Mouse (Mus musculus) stomach, embryonic 14.5 days (tissue): ENCODE data around the gene Rec8. TPM values are rescaled to one million over a fixed set of nuclear protein-coding genes. Genes with fewer than 3 reads are reported as not detected.

ENCODE experiments used
- ATAC-seq: fragments of 200-750 bp; cut with Nextera tagmentation; 2 replicates; pipeline ENCODE4 v1.8.0; 2017; ENCODE audit warnings: low read depth, moderate TSS enrichment; ENCODE audit not compliant: insufficient number of reproducible peaks, insufficient read depth, low FRiP score
- H3K27ac ChIP-seq: fragments of 300-500 bp; sonication (generic); 2 replicates; pipeline ENCODE4 v1.5.1; 2014; ENCODE audit warnings: mild to moderate bottlenecking, low read length, moderate library complexity, mixed read lengths
- H3K27me3 ChIP-seq: fragments of 300-500 bp; sonication (generic); 2 replicates; pipeline ENCODE4 v1.6.1; 2014; ENCODE audit warnings: low read length, control low read depth, mixed read lengths; ENCODE audit not compliant: control insufficient read depth, insufficient read depth
- H3K36me3 ChIP-seq: fragments of 300-500 bp; sonication (generic); 2 replicates; pipeline ENCODE4 v1.6.1; 2014; ENCODE audit warnings: mild to moderate bottlenecking, control low read depth, low read length, moderate library complexity, mixed read lengths; ENCODE audit not compliant: control insufficient read depth, insufficient read depth
- H3K4me1 ChIP-seq: fragments of 300-500 bp; sonication (generic); 2 replicates; pipeline ENCODE4 v1.6.1; 2014; ENCODE audit warnings: low read length, control low read depth, mixed read lengths; ENCODE audit not compliant: control insufficient read depth, insufficient read depth
- H3K4me2 ChIP-seq: fragments of 300-500 bp; sonication (generic); replicated peaks from 2 replicates; pipeline ENCODE4 v1.6.1; 2014; ENCODE audit warnings: low read depth, low read length, control low read depth
- H3K4me3 ChIP-seq: fragments of 300-500 bp; sonication (generic); 2 replicates; pipeline ENCODE4 v1.5.1; 2014; ENCODE audit warnings: low read depth, low read length, control low read depth
- H3K9ac ChIP-seq: fragments of 300-500 bp; sonication (generic); replicated peaks from 2 replicates; pipeline ENCODE4 v1.6.1; 2014; ENCODE audit warnings: low read depth, mild to moderate bottlenecking, control low read depth, low read length, moderate library complexity, mixed read lengths
- H3K9me3 ChIP-seq: fragments of 300-500 bp; sonication (generic); 2 replicates; pipeline ENCODE4 v1.6.1; 2016; ENCODE audit warnings: low read depth, low read length, control low read depth; ENCODE audit not compliant: control insufficient read depth
- WGBS: fragments of 180-500 bp; shearing (Covaris S2); extraction: QIAGEN DNeasy Blood & Tissue Kit; methylation state at CpG from one replicate; pipeline ENCODE4 v1.1.7; 2014; 5-methylcytosine and 5-hydroxymethylcytosine counted together
- polyA plus RNA-seq: library from polyadenylated mRNA; unstranded; fragments of >200 nt; fragmentation: Nextera tagmentation; extraction: Ambion mirVana; gene quantifications from 2 replicates; pipeline ENCODE4 v1.2.1, GENCODE M21; 2014

Gene Rec8
- polyA plus RNA-seq, 1 experiment from 2014 or later, result 10.9 TPM

DNA sequence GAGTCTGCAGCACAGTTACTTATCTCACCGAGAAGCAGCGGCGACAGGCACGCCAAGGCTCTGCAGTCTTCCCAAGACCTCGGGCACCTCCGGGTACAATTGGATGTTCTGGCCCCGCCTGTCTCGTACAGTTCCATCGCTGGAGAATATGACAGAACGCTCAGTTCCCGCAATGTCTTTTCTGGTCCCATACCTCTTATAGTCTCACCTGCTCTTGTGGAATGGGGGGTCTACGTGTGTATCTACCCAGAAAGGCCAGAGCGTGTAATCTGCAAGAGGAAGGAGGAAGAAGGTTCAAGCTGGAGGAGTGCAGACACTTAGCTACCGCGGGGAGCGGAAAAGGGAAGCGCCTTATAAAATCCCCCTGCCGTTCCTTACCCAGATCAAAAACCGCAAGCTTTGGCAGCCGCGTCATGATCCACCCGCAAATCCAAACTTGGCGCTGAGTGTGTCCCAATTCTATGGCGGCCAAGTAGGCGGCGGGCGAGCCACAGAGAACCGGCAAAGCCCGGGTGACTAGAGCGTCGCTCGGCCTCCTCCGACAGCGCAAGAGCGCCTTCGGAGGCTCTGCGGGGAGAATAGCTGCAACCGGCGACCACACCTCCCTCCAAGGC is 42.2 kb downstream of the Rec8 start, which contains the start of gene Mdp1:
Gene Mdp1 (minus strand): TSS at position 549 of the 614 bp plus-strand sequence.
- no peaks in the 10 kb centered on the region for H3K9me3 ChIP-seq
- under 1% methylated on average over 39 of the region's 39 CpGs for WGBS
- peaks cover 28% of the 10 kb centered on the region for H3K36me3 ChIP-seq
- H3K4me1 ChIP-seq, result 0 out of 2 replicates have a peak, but pooled peaks cover 6% of the 10 kb centered on the region
- peak within 1 kb of the TSS; percentile 54 for H3K4me2 ChIP-seq
- peak within 1 kb of the TSS; percentile 84 for H3K4me3 ChIP-seq
- peak within 1 kb of the TSS; percentile 69 for H3K9ac ChIP-seq
- H3K27ac ChIP-seq, result peak within 1 kb of the TSS; percentile 61; the same call in 1 of the 2 replicates
- ATAC-seq, result peak; percentile 92
- no peaks in the 10 kb centered on the region for H3K27me3 ChIP-seq

DNA sequence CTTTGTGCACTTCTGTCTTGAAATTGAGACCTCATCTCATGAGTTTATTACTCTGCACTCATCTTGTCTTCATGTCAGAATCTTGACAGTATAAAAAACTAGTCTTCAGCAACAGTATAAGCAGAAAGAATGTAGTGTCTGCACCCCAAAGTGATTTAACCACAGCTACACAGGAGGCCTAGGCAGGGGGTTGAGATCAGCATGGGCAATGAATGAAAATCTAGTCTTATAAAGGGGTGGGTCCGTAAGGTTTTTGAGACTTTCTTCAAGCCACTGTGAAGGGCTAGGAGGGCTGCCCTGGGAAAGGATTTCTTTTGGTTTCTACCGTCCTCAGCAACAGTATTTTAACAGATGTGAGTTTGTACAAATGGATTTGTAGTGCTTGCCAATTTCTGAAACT is 42.8 kb downstream of the Rec8 start:
- Histone ChIP-seq H3K4me3 (peak overlapping the region; percentile 84), H3K9ac (no peak overlapping the region), H3K36me3 (peaks cover 28% of the 10 kb centered on the region), H3K4me1 (0 out of 2 replicates have a peak, but pooled peaks cover 6% of the 10 kb centered on the region), H3K4me2 (peak overlapping the region; percentile 54), H3K27ac (no peak overlapping the region), H3K9me3 (no peaks in the 10 kb centered on the region), H3K27me3 (no peaks in the 10 kb centered on the region)
- no peak; the same call in 1 of the 2 replicates for ATAC-seq
- 44% methylated on average over 2 of the region's 2 CpGs for WGBS

DNA sequence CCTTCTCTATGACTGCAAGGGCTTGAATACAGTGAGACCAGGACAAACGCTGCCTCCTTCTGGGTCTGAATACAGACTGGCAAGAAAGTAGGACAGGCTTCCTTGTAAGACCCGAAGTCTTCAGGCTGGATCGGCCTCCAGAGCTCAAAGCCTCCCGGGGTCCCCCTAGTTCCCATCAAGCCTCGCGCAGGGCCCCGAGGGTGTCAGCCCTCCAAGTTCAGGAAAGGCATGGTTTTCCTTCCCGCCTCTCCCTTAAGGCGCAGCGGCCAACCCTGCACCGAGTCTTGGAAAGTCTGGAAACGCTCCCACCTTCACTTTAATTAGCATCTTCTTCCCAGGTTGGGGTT is 53.6 kb downstream of the Rec8 start:
- H3K9me3 ChIP-seq, result no peaks in the 10 kb centered on the region
- H3K36me3 ChIP-seq, result peaks cover 23% of the 10 kb centered on the region
- peak; percentile 28 for ATAC-seq
- H3K4me2 ChIP-seq, result peak overlapping the region; percentile 85
- H3K27me3 ChIP-seq, result no peaks in the 10 kb centered on the region
- H3K27ac ChIP-seq, result peak overlapping the region; percentile 70; the same call in 1 of the 2 replicates
- 0 out of 2 replicates have a peak, but pooled peaks cover 9% of the 10 kb centered on the region for H3K4me1 ChIP-seq
- WGBS, result under 1% methylated on average over 12 of the region's 12 CpGs
- H3K4me3 ChIP-seq, result peak overlapping the region; percentile 83
- peak overlapping the region; percentile 64 for H3K9ac ChIP-seq

DNA sequence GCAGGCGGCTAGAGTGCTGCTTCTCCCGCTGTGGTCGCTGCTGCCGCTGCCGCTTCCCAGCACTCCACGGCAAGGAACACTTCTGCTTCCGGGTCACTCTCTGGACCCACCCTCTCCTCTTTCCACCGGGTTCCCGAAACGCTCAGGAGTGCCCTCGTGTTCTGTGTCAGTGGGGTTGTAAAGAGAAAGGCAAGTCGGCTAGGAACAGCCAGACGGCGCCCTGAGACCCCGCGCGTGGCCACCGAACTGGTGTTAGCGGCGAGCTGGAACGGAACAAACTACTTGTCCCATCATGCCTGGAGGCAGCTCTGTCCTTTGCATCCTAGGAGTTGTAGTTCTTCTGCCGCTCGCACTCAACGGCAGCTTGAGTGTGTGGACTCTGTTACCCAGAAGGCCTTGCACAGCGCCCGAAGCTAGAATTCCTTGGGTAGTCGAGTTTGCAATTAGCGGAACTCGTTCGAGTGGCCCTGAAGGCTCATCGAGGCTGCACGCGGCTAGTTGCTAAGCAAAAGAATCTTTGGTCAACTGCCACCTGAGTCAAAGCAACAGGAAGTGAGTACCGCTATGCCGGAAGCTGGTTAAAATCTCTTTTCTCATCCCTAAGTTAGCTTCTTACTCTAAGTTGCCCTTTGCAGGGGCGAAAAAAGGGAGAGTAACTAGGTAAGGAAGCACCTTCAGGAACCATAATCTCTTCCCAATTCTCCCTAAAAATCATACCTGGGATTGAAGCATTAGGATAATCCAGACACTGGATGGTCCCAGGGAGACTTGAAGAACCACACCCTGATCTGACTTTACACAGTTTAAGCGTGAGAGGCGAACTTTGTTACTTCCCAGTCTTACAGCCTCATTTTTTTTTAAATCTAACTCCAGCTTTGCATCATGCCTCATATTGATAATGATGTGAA is 54.2 kb downstream of the Rec8 start, which contains the start of the genes Gmpr2 and Nedd8:
Gene Gmpr2 (plus strand): TSS at position 109 of the 908 bp plus-strand sequence.
Gene Nedd8 (minus strand): TSS at position 292 of the 908 bp plus-strand sequence.
- peak within 1 kb of the TSS; percentile 64 for H3K9ac ChIP-seq
- peak within 1 kb of the TSS; percentile 70; the same call in 1 of the 2 replicates for H3K27ac ChIP-seq
- peaks cover 25% of the 10 kb centered on the region for H3K36me3 ChIP-seq
- ATAC-seq, result peak; percentile 96
- peak within 1 kb of the TSS; percentile 85 for H3K4me2 ChIP-seq
- H3K4me1 ChIP-seq, result 0 out of 2 replicates have a peak, but pooled peaks cover 9% of the 10 kb centered on the region
- under 1% methylated on average over 38 of the region's 38 CpGs for whole genome bisulfite sequencing
- peak within 1 kb of the TSS; percentile 83 for H3K4me3 ChIP-seq
- no peaks in the 10 kb centered on the region for H3K9me3 ChIP-seq
- no peaks in the 10 kb centered on the region for H3K27me3 ChIP-seq

DNA sequence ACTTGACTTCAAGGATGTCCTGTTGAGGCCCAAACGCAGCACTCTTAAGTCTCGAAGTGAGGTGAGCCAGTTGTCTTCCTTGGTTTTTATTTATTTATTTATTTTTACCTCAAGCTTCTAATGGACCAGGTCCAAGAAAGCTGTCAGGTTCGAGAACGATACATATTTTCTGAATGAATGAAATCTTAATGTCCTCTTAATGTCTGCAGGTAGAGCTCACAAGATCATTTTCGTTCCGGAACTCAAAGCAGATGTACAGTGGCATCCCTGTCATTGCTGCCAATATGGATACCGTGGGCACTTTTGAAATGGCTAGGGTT is 54.9 kb downstream of the Rec8 start:
- H3K9ac ChIP-seq, result peak overlapping the region; percentile 64; the same call in 1 of the 2 replicates
- WGBS, result 73% methylated on average over 7 of the region's 7 CpGs
- peak overlapping the region; percentile 83 for H3K4me3 ChIP-seq
- H3K27me3 ChIP-seq, result no peaks in the 10 kb centered on the region
- H3K27ac ChIP-seq, result no peak overlapping the region
- H3K36me3 ChIP-seq, result peaks cover 31% of the 10 kb centered on the region
- no peaks in the 10 kb centered on the region for H3K9me3 ChIP-seq
- ATAC-seq, result no peak
- peak overlapping the region; percentile 66 for H3K4me2 ChIP-seq
- 0 out of 2 replicates have a peak, but pooled peaks cover 9% of the 10 kb centered on the region for H3K4me1 ChIP-seq

Other genes with a start within 250 kb of the Rec8 start
- gene Dhrs4, start 139.3 kb upstream of the Rec8 start, polyA plus RNA-seq, result 49.7 and 62.4 TPM in 2 replicates
- 3.9 and 4.4 TPM in 2 replicates for gene Carmil3, start 127.4 kb upstream of the Rec8 start, polyA plus RNA-seq
- gene Cpne6, start 107.6 kb upstream of the Rec8 start, polyA plus RNA-seq, result 0.19 and 0.24 TPM in 2 replicates
- gene Nrl, start 93.1 kb upstream of the Rec8 start, polyA plus RNA-seq, result not detected in 2 replicates
- gene Pck2, start 77.8 kb upstream of the Rec8 start, polyA plus RNA-seq, result 43.4 and 44.0 TPM in 2 replicates
- gene Dcaf11, start 58.0 kb upstream of the Rec8 start, polyA plus RNA-seq, result 67.6 and 69.6 TPM in 2 replicates
- gene A730061H03Rik, start 57.6 kb upstream of the Rec8 start, polyA plus RNA-seq, result 0.91 and 1.2 TPM in 2 replicates
- 0.61 TPM in 1 of 2 replicates, not detected in the other for gene Fitm1, start 42.4 kb upstream of the Rec8 start, polyA plus RNA-seq
- 161 and 170 TPM in 2 replicates for gene Psme1, start 39.9 kb upstream of the Rec8 start, polyA plus RNA-seq
- 5.9 and 7.1 TPM in 2 replicates for gene Emc9, start 32.7 kb upstream of the Rec8 start, polyA plus RNA-seq
- gene Psme2, start 26.9 kb upstream of the Rec8 start, polyA plus RNA-seq, result 296 and 307 TPM in 2 replicates
- gene Rnf31, start 26.3 kb upstream of the Rec8 start, polyA plus RNA-seq, result 13.2 and 15.1 TPM in 2 replicates
- gene Irf9, start 14.5 kb upstream of the Rec8 start, polyA plus RNA-seq, result 7.4 and 8.1 TPM in 2 replicates
- 93.6 and 105 TPM in 2 replicates for gene Ipo4, start 17.9 kb downstream of the Rec8 start, polyA plus RNA-seq
- 3.7 and 3.9 TPM in 2 replicates for gene Gm49378, start 19.9 kb downstream of the Rec8 start, polyA plus RNA-seq
- gene Tm9sf1, start 25.8 kb downstream of the Rec8 start, polyA plus RNA-seq, result 109 and 112 TPM in 2 replicates
- gene Tssk4, start 32.1 kb downstream of the Rec8 start, polyA plus RNA-seq, result 0.59 and 1.6 TPM in 2 replicates
- 54.8 and 55.8 TPM in 2 replicates for gene Mdp1, start 42.5 kb downstream of the Rec8 start, polyA plus RNA-seq
- gene Gmpr2, start 53.9 kb downstream of the Rec8 start, polyA plus RNA-seq, result 56.8 and 63.6 TPM in 2 replicates
- gene Nedd8, start 54.1 kb downstream of the Rec8 start, polyA plus RNA-seq, result 535 and 580 TPM in 2 replicates
- gene Tinf2, start 63.8 kb downstream of the Rec8 start, polyA plus RNA-seq, result 44.2 and 45.5 TPM in 2 replicates
- gene Tgm1, start 95.9 kb downstream of the Rec8 start, polyA plus RNA-seq, result 19.5 and 21.3 TPM in 2 replicates
- gene Rabggta, start 104.2 kb downstream of the Rec8 start, polyA plus RNA-seq, result 30.0 and 31.0 TPM in 2 replicates
- 83.0 and 99.4 TPM in 2 replicates for gene Dhrs1, start 127.7 kb downstream of the Rec8 start, polyA plus RNA-seq
- 36.6 and 38.8 TPM in 2 replicates for gene Nop9, start 127.7 kb downstream of the Rec8 start, polyA plus RNA-seq
- 2.3 and 2.6 TPM in 2 replicates for gene Cideb, start 140.4 kb downstream of the Rec8 start, polyA plus RNA-seq
- gene Ltb4r2, start 143.4 kb downstream of the Rec8 start, polyA plus RNA-seq, result 0.13 and 0.52 TPM in 2 replicates
- 0.42 and 0.88 TPM in 2 replicates for gene Ltb4r1, start 147.9 kb downstream of the Rec8 start, polyA plus RNA-seq
- 4.3 and 5.8 TPM in 2 replicates for gene Adcy4, start 166.1 kb downstream of the Rec8 start, polyA plus RNA-seq
- 25.3 and 32.3 TPM in 2 replicates for gene Ripk3, start 170.8 kb downstream of the Rec8 start, polyA plus RNA-seq
- gene Nfatc4, start 205.1 kb downstream of the Rec8 start, polyA plus RNA-seq, result 54.9 and 56.6 TPM in 2 replicates
- 14.2 and 17.2 TPM in 2 replicates for gene Nynrin, start 236.0 kb downstream of the Rec8 start, polyA plus RNA-seq